Mouse (Mus musculus) intestine, embryonic 15.5 days (tissue): ENCODE results near the gene Tmem184a. TPM values are rescaled to one million over a fixed set of nuclear protein-coding genes. Genes with fewer than 3 reads are reported as not detected.

ENCODE experiments used
- polyA plus RNA-seq: library from polyadenylated mRNA; unstranded; fragments of >200 nt; fragmentation: Nextera tagmentation; extraction: Ambion mirVana; gene quantifications from 2 replicates; pipeline ENCODE4 v1.2.1, GENCODE M21; 2015

The Tmem184a gene
- polyA plus RNA-seq, 1 experiment from 2014 or later = 57.7 TPM

Other genes with a start within 250 kb of the Tmem184a start
- gene Micall2, start 83.6 kb downstream of the Tmem184a start, polyA plus RNA-seq = 8.3 and 8.4 TPM in 2 replicates
- 22.2 and 25.4 TPM in 2 replicates for gene Ints1, start 44.2 kb downstream of the Tmem184a start, polyA plus RNA-seq
- 17.6 and 20.7 TPM in 2 replicates for gene Mafk, start 28.4 kb downstream of the Tmem184a start, polyA plus RNA-seq
- 0.29 TPM in 1 of 2 replicates, not detected in the other for gene Gm26938, start 6.5 kb upstream of the Tmem184a start, polyA plus RNA-seq
- gene Psmg3, start 7.0 kb upstream of the Tmem184a start, polyA plus RNA-seq = 80.0 and 80.2 TPM in 2 replicates
- 0.19 and 0.20 TPM in 2 replicates for gene Elfn1, start 88.0 kb upstream of the Tmem184a start, polyA plus RNA-seq